19 mouse cellular contexts compared by ENCODE assay signal in genomic region chr9:108156786-108157185, GRCm38 (mm10). TPM values are rescaled to one million over a fixed set of nuclear protein-coding genes. Genes with fewer than 3 reads are reported as not detected.
A peak's percentile ranks its signal among the peaks of the same experiment; 100 is the strongest.
DNase-seq lines count a peak whose midpoint lies in the region; TF ChIP-seq lines count a peak whose summit lies in the region.
"Had no signal": no experiment of that assay in that cellular context is flagged by ENCODE, and none has a peak within 500 bp of the region (broad histone marks: within the 10 kb centered on the region; RNA-seq: fewer than 3 reads in every experiment).

No protein-coding gene starts in this region.

- peak; percentile 59 for DNase-seq in cerebellum, adult 11 months
- DNase-seq in cerebellum, postnatal 4 days (ENCODE audit: low spot score in 2 of 2), result no peak
- DNase-seq in brain, adult 2 months (ENCODE audit: low read depth, low spot score), result peak; percentile 90
- peak; percentile 79 to 81 for DNase-seq in cerebellum, postnatal 25 days
- no peak for DNase-seq in embryo, embryonic 11 days
- DNase-seq in left cerebral cortex, postnatal 10 days (ENCODE audit: extremely low spot score in 1 of 2, low spot score in 2 of 2), result no peak
- DNase-seq: forebrain, postnatal 0 days; gastrocnemius, postnatal 36 days; kidney, adult 2 months; kidney, postnatal 14 days; liver, embryonic 13.5 days; lung, embryonic 14.5 days; lung, postnatal 4 days; thymus, postnatal 14 days had no signal

- H3K4me1 ChIP-seq in olfactory bulb, adult 2 months (ENCODE audit: control insufficient read depth, insufficient read depth, low read length), result peaks cover 47% of the 10 kb centered on the region
- H3K4me1 ChIP-seq: embryonic facial prominence, embryonic 13.5 days; heart, embryonic 15.5 days; limb, embryonic 13.5 days; liver, embryonic 13.5 days had no signal

- peak overlapping the region; percentile 43 for H3K27ac ChIP-seq in olfactory bulb, adult 2 months (ENCODE audit: insufficient read depth, low read depth, low read length)
- H3K27ac ChIP-seq: embryonic facial prominence, embryonic 13.5 days; heart, embryonic 15.5 days; hindbrain, postnatal 0 days; limb, embryonic 13.5 days; liver, embryonic 13.5 days had no signal

- no peak overlapping the region for H3K4me3 ChIP-seq in olfactory bulb, adult 2 months (ENCODE audit: insufficient read depth, low read depth, low read length)
- H3K4me3 ChIP-seq: embryonic facial prominence, embryonic 13.5 days; heart, embryonic 15.5 days; limb, embryonic 13.5 days; liver, embryonic 13.5 days had no signal

- 64% methylated on average over 5 of the region's 5 CpGs for WGBS in olfactory bulb, adult 2 months

- TF ChIP-seq CTCF in olfactory bulb, adult 2 months (IDR thresholded peaks at IDR 0.05; ENCODE audit: insufficient read depth, low read depth, low read length), result no peak

- intact Hi-C loops in left cerebral cortex, postnatal 10 days (cut with DNase I), result no loop called here

- no peak for TF ChIP-seq POLR2A in olfactory bulb, adult 2 months (IDR thresholded peaks at IDR 0.05; ENCODE audit: insufficient read depth, low read depth, low read length)

RNA-seq across cellular contexts. Expression of gene Bsn, which starts 33.4 kb away (rescaled TPM):
- not detected in 2 replicates for polyA plus RNA-seq in olfactory bulb, adult 2 months (2012; ENCODE audit: insufficient read depth, insufficient read length, low replicate concordance, missing spikeins)
- total RNA-seq in left cerebral cortex, postnatal 10 days (2021), result 100 to 1,000 TPM; 139 to 142 TPM

Comparison
In these comparisons a context has a peak if more than half of its experiments do, and no peak if none do; other contexts are left out.
1. DNase-seq: peak in cerebellum, adult 11 months (single experiment), brain, adult 2 months (single experiment) and cerebellum, postnatal 25 days (2 of 2); none in cerebellum, postnatal 4 days (0 of 2), embryo, embryonic 11 days (single experiment) and left cerebral cortex, postnatal 10 days (0 of 2).